Mouse (Mus musculus) MEL (cell line): ENCODE data around the gene Rsbn1l. TPM values are rescaled to one million over a fixed set of nuclear protein-coding genes. Genes with fewer than 3 reads are reported as not detected.

Experiments
- DNase-seq: peaks from one replicate; pipeline ENCODE4 v3.0.0; 2011; ENCODE audit warnings: low read depth, low spot score
- H3K27ac ChIP-seq: 2 replicates; pipeline ENCODE4 v1.5.1; 2012; ENCODE audit warnings: low read depth, mild to moderate bottlenecking, control low read depth, low read length, moderate library complexity; ENCODE audit not compliant: control insufficient read depth
- H3K27me3 ChIP-seq, 2 experiments: fragments of 150-350 bp in 1 of 2; sonication (generic) in 1 of 2; 2 replicates each; pipeline ENCODE4 v1.6.1; 2012; ENCODE audit warnings: low read length in 2 of 2, mild to moderate bottlenecking in 2 of 2, improper control_type of control experiment in 1 of 2, moderate library complexity in 1 of 2; ENCODE audit not compliant: insufficient read depth in 2 of 2, control insufficient read depth in 1 of 2
- H3K36me3 ChIP-seq, 2 experiments: 2 replicates each; pipeline ENCODE4 v1.6.1; 2012 to 2014; ENCODE audit warnings: low read length in 2 of 2, improper control_type of control experiment in 1 of 2, inconsistent platforms in 1 of 2, mild to moderate bottlenecking in 1 of 2; ENCODE audit not compliant: insufficient read depth in 2 of 2, control insufficient read depth in 1 of 2
- H3K4me1 ChIP-seq, 2 experiments: fragments of 150-350 bp in 1 of 2; sonication (generic) in 1 of 2; 2 replicates each; pipeline ENCODE4 v1.6.1; 2012; ENCODE audit warnings: low read length in 2 of 2, improper control_type of control experiment in 1 of 2, mild to moderate bottlenecking in 1 of 2; ENCODE audit not compliant: insufficient read depth in 2 of 2, control insufficient read depth in 1 of 2
- H3K4me3 ChIP-seq, 2 experiments: fragments of 150-350 bp in 1 of 2; sonication (generic) in 1 of 2; 2 replicates each; pipeline ENCODE4 v1.5.1; 2012; ENCODE audit warnings: low read depth in 2 of 2, low read length in 2 of 2, mild to moderate bottlenecking in 2 of 2, moderate library complexity in 2 of 2, control low read depth in 1 of 2, improper control_type of control experiment in 1 of 2; ENCODE audit not compliant: control insufficient read depth in 1 of 2, insufficient read depth in 1 of 2
- H3K79me2 ChIP-seq: 2 replicates; pipeline ENCODE4 v1.6.1; 2012; ENCODE audit warnings: mild to moderate bottlenecking, low read length, moderate library complexity; ENCODE audit not compliant: control insufficient read depth, poor library complexity, insufficient read depth
- H3K9ac ChIP-seq: 2 replicates; pipeline ENCODE4 v1.6.1; 2012; ENCODE audit warnings: low read depth, mild to moderate bottlenecking, control low read depth, low read length, moderate library complexity; ENCODE audit not compliant: control insufficient read depth, poor library complexity, severe bottlenecking
- H3K9me3 ChIP-seq: fragments of 150-350 bp; sonication (generic); replicated peaks from 2 replicates; pipeline ENCODE4 v1.6.1; 2012; ENCODE audit warnings: mild to moderate bottlenecking, low read length, improper control_type of control experiment, moderate library complexity; ENCODE audit not compliant: insufficient read depth
- BHLHE40 ChIP-seq: IDR thresholded peaks from 2 replicates; pipeline ENCODE4 v1.6.1; 2012; ENCODE audit warnings: low read depth, mild to moderate bottlenecking, inconsistent platforms, low read length, improper control_type of control experiment, borderline replicate concordance
- ETS1 ChIP-seq: IDR thresholded peaks from 2 replicates; pipeline ENCODE4 v1.6.1; 2012; ENCODE audit warnings: low read depth, mild to moderate bottlenecking, inconsistent platforms, low read length, improper control_type of control experiment, moderate library complexity
- JUND ChIP-seq: IDR thresholded peaks from 2 replicates; pipeline ENCODE4 v1.6.1; 2011; ENCODE audit warnings: low read depth, mild to moderate bottlenecking, improper control_type of control experiment, low read length
- POLR2AphosphoS5 ChIP-seq: IDR thresholded peaks from 2 replicates; pipeline ENCODE4 v1.6.1; 2012; ENCODE audit warnings: low read depth, borderline replicate concordance, mild to moderate bottlenecking, inconsistent platforms, low read length, moderate library complexity, mixed read lengths
- TCF12 ChIP-seq: IDR thresholded peaks from 2 replicates; pipeline ENCODE4 v1.6.1; 2014; ENCODE audit warnings: low read depth, mild to moderate bottlenecking, inconsistent platforms, low read length, improper control_type of control experiment, moderate library complexity
- polyA plus RNA-seq, 2 experiments: library from polyadenylated mRNA; stranded (reverse) in 1 of 2; unstranded in 1 of 2; fragments of >175 nt in 1 of 2; fragments of >200 nt in 1 of 2; gene quantifications; 2 replicates each; pipeline versions ENCODE4 v1.2.1 to v1.2.4; 2012; ENCODE audit warnings: low replicate concordance in 2 of 2, low read depth in 1 of 2; ENCODE audit not compliant: insufficient read length in 2 of 2, insufficient read depth in 1 of 2, missing spikeins in 1 of 2
- total RNA-seq: library from RNA; depleted of rRNA; stranded (reverse); fragments of 300-350 nt; gene quantifications from 2 replicates; pipeline ENCODE4 v1.2.3, GENCODE M21; 2012; rRNA removed

Rsbn1l gene
- total and polyA plus RNA-seq, 3 experiments, result 5.0 to 78.2 (median 17.4) TPM

GRCm38 (mm10) chr5:20843405-20843804, 112.8 kb downstream of the Rsbn1l start:
- no peak overlapping the region for H3K4me3 ChIP-seq
- no peak for DNase-seq
- TF ChIP-seq POLR2AphosphoS5 (no peak), BHLHE40 (no peak), JUND (no peak), TCF12 (no peak), ETS1 (no peak)
- peaks cover 0 to 5% of the 10 kb centered on the region in 2 experiments; a peak in 2 of 4 replicates for H3K4me1 ChIP-seq
- no peaks in the 10 kb centered on the region for H3K27me3 ChIP-seq
- no peaks in the 10 kb centered on the region for H3K9me3 ChIP-seq
- H3K9ac ChIP-seq, result no peak overlapping the region
- H3K27ac ChIP-seq, result no peak overlapping the region
- H3K36me3 ChIP-seq, result peaks cover 2 to 16% of the 10 kb centered on the region in 2 experiments
- peaks cover 2% of the 10 kb centered on the region; the same call in 1 of the 2 replicates for H3K79me2 ChIP-seq

Other genes starting within 250 kb of the Rsbn1l start
- gene Phtf2, start 74.3 kb downstream of the Rsbn1l start, total RNA-seq, result 18.2 and 20.0 TPM in 2 replicates
- 10 to 100 TPM in 1 of 2 experiments, not detected in 1; 20.0 TPM for gene Phtf2, start 74.3 kb downstream of the Rsbn1l start, polyA plus RNA-seq
- gene Tmem60, start 74.2 kb downstream of the Rsbn1l start, total RNA-seq, result 22.4 and 23.5 TPM in 2 replicates
- gene Tmem60, start 74.2 kb downstream of the Rsbn1l start, polyA plus RNA-seq, result 10 to 100 TPM in 1 of 2 experiments, not detected in 1; 37.4 TPM
- gene Ptpn12, start 99.5 kb upstream of the Rsbn1l start, total RNA-seq, result 14.8 and 23.2 TPM in 2 replicates
- 100 to 1,000 TPM in 1 of 2 experiments, 10 to 100 TPM in 1; 58.2 to 177 TPM for gene Ptpn12, start 99.5 kb upstream of the Rsbn1l start, polyA plus RNA-seq
- gene Gsap, start 229.9 kb upstream of the Rsbn1l start, total RNA-seq, result 0.13 and 0.19 TPM in 2 replicates
- gene Gsap, start 229.9 kb upstream of the Rsbn1l start, polyA plus RNA-seq, result under 1 TPM in 1 of 2 experiments, not detected in 1; 0.22 TPM